Mouse (Mus musculus) splenic B cell, adult 2 months (primary cell): ENCODE measurements around the gene Adamtsl2.
A peak's percentile ranks its signal among the peaks of the same experiment; 100 is the strongest.

Experiments
- DNase-seq: peaks from one replicate; pipeline ENCODE4 v3.0.0-alpha.2; 2011; ENCODE audit warnings: low read depth, low spot score
- H3K27me3 ChIP-seq: 2 replicates; pipeline ENCODE4 v1.6.1; 2012; ENCODE audit warnings: mild to moderate bottlenecking, low read length, moderate library complexity, mixed read lengths; ENCODE audit not compliant: control insufficient read depth, poor library complexity, insufficient read depth, severe bottlenecking
- H3K36me3 ChIP-seq: 2 replicates; pipeline ENCODE4 v1.6.1; 2012; ENCODE audit warnings: mild to moderate bottlenecking, low read length, moderate library complexity, mixed read lengths; ENCODE audit not compliant: control insufficient read depth, poor library complexity, insufficient read depth, severe bottlenecking

Adamtsl2 gene

GRCm38 (mm10) chr2:27119766-27120165, 40.6 kb downstream of the Adamtsl2 start:
- H3K27me3 ChIP-seq: no peaks in the 10 kb centered on the region
- no peaks in the 10 kb centered on the region for H3K36me3 ChIP-seq
- no peak for DNase-seq

DNA sequence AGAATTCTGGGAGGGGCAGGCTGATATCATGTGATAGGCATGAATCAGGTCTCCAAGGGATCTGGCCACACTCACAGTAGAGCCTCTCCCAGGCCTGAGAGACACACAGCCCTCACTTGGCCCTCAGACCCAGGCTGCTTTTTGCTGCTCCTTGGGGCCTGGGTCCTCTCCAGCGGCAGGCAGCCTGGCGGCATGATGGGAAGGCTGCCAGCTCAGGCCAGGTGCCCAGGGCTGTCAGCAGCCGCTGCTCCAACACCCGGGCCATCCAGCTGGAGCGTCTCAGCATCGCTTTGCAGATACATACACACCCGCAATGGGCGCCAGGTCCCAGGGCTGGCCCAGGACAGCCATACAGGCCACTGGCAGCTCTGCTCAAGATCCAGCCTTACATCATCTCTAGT, 41.1 kb downstream of the Adamtsl2 start:
- H3K36me3 ChIP-seq: no peaks in the 10 kb centered on the region
- no peak for DNase-seq

DNA sequence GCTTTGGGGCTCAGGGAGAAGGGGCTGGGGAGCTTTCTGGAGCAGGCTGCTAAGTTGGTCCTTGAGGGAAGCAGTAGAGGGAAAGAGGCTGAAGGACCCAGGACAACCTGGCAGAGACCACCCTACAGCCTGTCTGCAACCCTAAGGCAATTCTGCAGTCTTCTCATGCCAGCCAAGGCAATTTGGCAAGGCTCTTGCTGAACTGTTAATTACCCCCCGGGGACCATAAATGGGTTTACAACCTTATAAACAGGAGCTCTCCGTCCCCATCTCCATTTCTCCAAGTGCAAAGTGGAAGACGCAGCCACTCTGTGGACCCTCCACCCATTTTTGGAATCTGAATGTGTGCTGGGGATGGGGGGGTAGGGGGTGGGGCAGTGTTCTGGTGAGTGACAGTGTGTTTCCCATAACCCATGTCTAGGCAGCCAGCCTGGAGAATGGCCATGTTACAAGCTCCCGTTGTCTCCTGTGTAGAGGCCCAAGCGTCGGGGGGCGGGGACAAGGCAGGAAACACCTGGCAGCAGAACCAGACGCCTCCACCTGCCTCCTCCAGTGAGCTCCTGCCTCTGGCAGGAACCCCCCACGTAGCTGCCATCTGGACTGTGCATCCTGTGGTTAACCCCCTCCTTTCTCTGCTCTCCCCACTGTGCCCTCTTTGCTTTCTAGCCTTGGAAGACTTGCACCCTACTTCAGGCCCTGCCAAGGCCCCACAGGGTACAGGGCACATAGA, 42.6 kb downstream of the Adamtsl2 start:
- peak; percentile 88 for DNase-seq
- H3K27me3 ChIP-seq: no peaks in the 10 kb centered on the region
- H3K36me3 ChIP-seq: no peaks in the 10 kb centered on the region

More for the DNA sequence above, 41.1 kb downstream of the Adamtsl2 start:
- H3K27me3 ChIP-seq: no peaks in the 10 kb centered on the region

GRCm38 (mm10) chr2:27122578-27122977, 43.4 kb downstream of the Adamtsl2 start:
- no peaks in the 10 kb centered on the region for H3K36me3 ChIP-seq
- H3K27me3 ChIP-seq: no peaks in the 10 kb centered on the region
- DNase-seq: peak; percentile 21

DNA sequence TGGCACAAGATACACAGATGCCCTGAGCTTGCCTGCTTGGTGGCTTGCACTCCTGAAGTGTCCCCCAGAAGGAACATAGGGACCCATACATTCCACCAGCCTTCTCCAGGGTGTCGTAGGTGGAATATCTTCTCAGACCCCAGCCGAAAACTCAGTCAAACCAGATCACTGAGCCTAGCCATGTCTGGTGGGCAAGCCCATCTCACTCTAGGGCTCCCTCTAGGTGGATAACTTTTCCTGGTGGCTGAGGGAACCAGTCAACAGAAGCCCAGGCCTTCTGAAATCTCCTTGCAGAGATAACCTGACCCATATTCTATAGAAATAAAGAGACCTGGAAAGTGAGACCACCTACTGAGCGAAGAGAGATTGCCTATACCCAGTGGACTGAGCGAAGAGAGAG, 43.9 kb downstream of the Adamtsl2 start:
- H3K36me3 ChIP-seq: no peaks in the 10 kb centered on the region
- no peak for DNase-seq
- H3K27me3 ChIP-seq: no peaks in the 10 kb centered on the region

DNA sequence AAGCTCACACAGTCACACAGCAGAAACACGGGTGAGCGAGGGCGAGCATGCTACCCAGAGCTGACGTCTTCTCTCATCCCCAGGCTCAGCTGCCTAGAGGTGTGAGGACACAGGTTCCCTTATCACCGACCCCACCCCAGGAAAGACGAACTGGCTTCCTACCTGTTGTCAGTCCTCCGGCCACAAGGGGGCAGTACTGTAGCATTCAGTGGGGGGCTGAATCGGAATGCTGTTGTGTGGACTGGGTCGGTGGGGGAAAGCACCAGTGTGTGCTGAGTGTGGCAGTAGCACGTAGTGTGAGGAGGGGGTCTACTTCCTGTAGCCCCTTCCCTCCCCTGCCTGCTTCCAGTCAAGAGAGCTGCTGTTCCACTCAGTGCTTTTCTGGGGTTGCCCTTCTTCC, 46.8 kb downstream of the Adamtsl2 start:
- Histone ChIP-seq H3K36me3 (no peaks in the 10 kb centered on the region), H3K27me3 (no peaks in the 10 kb centered on the region)
- peak; percentile 74 for DNase-seq

DNA sequence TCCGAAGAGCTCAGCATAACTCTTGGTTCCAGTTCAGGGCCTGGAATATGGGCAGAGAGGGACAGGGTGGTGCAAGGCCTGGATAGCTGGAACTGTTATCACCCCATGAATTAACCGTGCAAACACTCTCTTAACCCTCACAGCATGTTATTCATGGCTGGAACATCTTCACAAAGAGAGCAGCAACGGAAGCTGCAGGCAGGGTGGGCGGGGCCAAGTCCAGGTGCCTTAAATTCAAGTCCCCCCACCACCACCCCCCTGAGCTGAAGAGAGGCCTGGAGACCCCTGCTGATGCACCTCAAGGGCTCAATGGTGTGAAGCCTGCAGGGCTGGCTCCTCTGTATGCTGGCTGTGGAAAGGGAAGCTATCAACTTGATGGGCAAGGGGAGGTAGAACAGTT, 47.3 kb downstream of the Adamtsl2 start:
- DNase-seq: no peak
- no peaks in the 10 kb centered on the region for H3K36me3 ChIP-seq
- no peaks in the 10 kb centered on the region for H3K27me3 ChIP-seq

DNA sequence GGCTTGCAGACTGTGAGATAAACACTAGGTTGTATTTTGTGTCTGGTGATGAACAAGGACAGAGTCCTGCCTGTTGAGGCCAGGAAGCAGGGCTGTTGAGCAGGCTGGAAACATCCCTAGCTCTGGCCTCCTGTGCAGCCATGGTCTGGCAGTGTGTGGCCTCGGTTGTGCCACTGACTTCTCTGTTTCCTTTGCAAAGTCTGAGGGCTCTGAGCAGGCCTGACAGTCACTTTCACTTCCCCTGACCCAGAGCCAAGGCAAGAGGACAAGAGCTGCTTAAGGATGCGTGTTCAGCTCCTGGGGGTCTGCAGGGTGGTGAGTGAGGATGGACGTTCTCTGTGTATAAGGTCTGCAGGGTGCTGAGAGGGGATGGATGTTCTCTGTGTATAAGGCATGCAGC, 49.8 kb downstream of the Adamtsl2 start:
- Histone ChIP-seq H3K36me3 (no peaks in the 10 kb centered on the region), H3K27me3 (no peaks in the 10 kb centered on the region)
- peak; percentile 48 for DNase-seq

DNA sequence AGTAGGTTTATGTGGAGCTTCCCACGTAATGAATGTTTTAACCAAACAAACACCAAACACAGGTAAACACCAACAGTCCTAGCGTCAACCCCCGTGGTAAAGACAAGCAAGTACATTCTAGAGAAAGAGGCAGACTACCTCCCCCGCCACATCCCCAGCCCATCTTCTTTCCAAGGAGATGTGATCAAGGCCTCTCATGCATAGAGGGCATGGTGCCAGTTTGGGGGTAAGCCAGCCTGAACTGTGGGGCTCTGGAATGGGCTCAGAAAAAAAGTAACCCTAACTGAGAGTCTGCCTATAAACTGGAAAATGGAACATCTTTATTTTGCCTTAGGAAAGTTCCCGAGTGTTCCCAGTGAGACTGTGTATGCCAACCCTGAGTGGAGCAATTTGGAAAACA, 56.8 kb downstream of the Adamtsl2 start:
- DNase-seq: no peak
- Histone ChIP-seq H3K36me3 (no peaks in the 10 kb centered on the region), H3K27me3 (no peaks in the 10 kb centered on the region)

- DNase-seq: no peak
- Histone ChIP-seq H3K36me3 (no peaks in the 10 kb centered on the region), H3K27me3 (no peaks in the 10 kb centered on the region)
These were observed 57.2 kb downstream of the Adamtsl2 start for GRCm38 (mm10) chr2:27136336-27136735.

DNA sequence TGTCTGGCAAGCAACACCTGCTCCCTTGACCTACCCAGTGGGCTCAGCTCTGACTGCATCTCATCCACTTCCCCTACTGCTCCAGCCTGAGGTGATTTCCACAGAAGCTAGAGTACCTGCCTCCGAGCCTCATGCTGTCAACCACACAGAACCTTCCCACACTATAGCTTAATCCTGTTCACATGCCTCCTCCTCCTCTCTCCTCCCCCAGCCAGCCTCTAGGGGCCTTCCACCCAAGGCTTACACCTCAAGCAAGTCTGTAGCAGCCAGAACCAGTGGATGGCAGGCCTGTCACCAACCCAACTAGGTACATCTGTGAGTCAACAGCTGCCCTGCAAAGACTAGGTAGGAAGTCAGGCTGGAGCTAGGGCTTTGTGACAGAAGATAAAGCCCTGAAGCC, 57.6 kb downstream of the Adamtsl2 start:
- Histone ChIP-seq H3K36me3 (no peaks in the 10 kb centered on the region), H3K27me3 (no peaks in the 10 kb centered on the region)
- DNase-seq: no peak

DNA sequence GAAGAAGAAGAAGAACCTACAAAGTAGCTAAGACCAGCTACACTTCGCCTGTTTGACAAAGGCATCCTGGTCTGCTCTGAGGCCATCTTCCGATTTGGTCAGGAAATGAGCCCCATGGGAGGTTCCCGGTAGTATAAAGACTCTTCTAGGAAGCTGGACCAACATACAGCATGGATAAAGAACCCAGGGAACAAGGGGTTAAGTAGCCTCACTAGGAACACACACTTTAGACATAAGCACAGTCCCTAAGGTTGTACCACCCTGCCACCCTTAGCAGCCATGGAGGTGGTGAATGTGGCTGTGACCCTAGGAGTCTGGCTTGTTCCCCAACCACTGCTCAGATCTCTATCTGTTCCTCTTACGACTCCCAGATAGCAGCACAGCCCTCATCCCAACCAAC, 59.2 kb downstream of the Adamtsl2 start:
- no peak for DNase-seq
- Histone ChIP-seq H3K27me3 (no peaks in the 10 kb centered on the region), H3K36me3 (no peaks in the 10 kb centered on the region)

- H3K27me3 ChIP-seq: no peaks in the 10 kb centered on the region
- DNase-seq: peak; percentile 48
- H3K36me3 ChIP-seq: no peaks in the 10 kb centered on the region
These were observed 62.9 kb downstream of the Adamtsl2 start, which contains the start of gene Fam163b for GRCm38 (mm10) chr2:27141950-27142693. Gene Fam163b (minus strand): TSS chr2:27142491.

DNA sequence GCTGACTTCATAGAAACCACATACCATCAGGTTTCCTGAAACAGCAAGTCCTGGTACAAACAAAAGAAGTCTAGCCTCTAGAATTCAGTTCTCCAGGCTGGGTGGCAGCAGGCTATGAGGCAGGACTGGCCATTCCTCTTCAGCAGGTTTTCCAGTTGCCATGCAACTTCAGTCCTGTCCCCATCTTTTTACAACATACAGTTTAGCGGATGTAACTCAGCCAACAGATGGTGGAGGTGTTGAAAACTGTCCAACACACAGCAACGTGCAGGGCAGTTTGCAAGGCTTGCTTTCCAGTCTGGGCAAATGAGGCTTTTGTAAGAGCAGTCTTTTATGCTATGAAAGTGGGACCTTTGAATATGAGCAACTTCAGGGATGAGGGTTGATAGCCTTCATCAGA, 65.8 kb downstream of the Adamtsl2 start:
- Histone ChIP-seq H3K27me3 (no peaks in the 10 kb centered on the region), H3K36me3 (no peaks in the 10 kb centered on the region)
- no peak for DNase-seq

- no peak for DNase-seq
- H3K27me3 ChIP-seq: no peaks in the 10 kb centered on the region
- H3K36me3 ChIP-seq: no peaks in the 10 kb centered on the region
These were observed 67.7 kb downstream of the Adamtsl2 start for GRCm38 (mm10) chr2:27146840-27147239.
